Mouse (Mus musculus): ENCODE measurements around the gene Ccdc171. TPM values are rescaled to one million over a fixed set of nuclear protein-coding genes. Genes with fewer than 3 reads are reported as not detected.

Gene Ccdc171
- polyA plus RNA-seq, 1 experiment = 6.6 TPM

DNA sequence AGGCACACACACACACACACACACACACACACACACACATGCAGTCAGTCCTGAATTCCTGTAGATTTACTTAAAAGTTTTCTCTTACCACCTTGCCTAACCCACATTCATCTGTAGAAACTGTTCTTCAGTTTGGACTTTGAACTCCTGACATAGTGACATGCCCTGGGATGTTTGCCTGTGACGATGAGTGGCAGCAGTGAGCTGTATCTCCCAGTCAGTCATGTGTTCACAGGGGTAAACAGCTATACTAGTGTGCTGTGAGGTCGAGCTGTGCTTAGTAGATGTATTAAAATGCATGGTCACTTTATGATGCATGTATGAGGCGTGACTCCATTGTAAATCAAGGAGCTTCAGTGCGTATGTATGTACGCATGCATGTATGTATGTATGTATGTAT is 328.5 kb downstream of the Ccdc171 start:
- no peak for TF ChIP-seq CTCF (IDR thresholded peaks at IDR 0.05; ENCODE audit: control insufficient read depth, insufficient read depth, low read length)
- TF ChIP-seq POLR2A (IDR thresholded peaks at IDR 0.05; ENCODE audit: borderline replicate concordance, control insufficient read depth, low read depth, low read length) = no peak
- WGBS = 85% methylated on average over 5 of the region's 5 CpGs

DNA sequence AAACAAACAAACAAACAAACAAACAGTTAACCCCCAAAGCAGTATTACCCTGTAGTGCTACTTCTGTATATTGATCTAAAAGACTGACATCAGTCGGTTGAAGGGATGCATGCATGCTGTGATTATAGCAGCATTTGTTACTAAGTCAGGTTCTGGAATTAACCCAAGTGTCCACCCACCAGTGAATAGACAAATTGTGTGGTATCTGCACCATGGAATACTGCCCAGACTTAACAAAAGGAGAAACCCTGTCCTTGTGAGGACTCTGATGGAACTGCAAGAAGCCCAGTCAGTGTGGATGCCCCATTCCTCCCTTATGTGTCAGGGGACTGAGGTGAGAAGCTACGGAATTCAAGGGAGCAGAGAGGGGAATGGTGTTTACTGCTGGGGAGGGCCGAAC is 336.4 kb downstream of the Ccdc171 start:
- TF ChIP-seq CTCF (IDR thresholded peaks at IDR 0.05; ENCODE audit: control insufficient read depth, insufficient read depth, low read length) (no peak), POLR2A (IDR thresholded peaks at IDR 0.05; ENCODE audit: borderline replicate concordance, control insufficient read depth, low read depth, low read length) (no peak)
- no peak overlapping the region for H3K27ac ChIP-seq (ENCODE audit: control insufficient read depth, insufficient read depth, low read depth, low read length, poor library complexity)
- no peak overlapping the region for H3K4me3 ChIP-seq (replicated peaks; ENCODE audit: control insufficient read depth, low read depth, low read length)
- no peaks in the 10 kb centered on the region for H3K4me1 ChIP-seq (ENCODE audit: control insufficient read depth, insufficient read depth, low read length)
- 85% methylated on average over 3 of the region's 3 CpGs for WGBS

More for the DNA sequence above, 328.5 kb downstream of the Ccdc171 start:
- Histone ChIP-seq H3K4me1 (ENCODE audit: control insufficient read depth, insufficient read depth, low read length) (no peaks in the 10 kb centered on the region), H3K27ac (ENCODE audit: control insufficient read depth, insufficient read depth, low read depth, low read length, poor library complexity) (no peak overlapping the region), H3K4me3 (replicated peaks; ENCODE audit: control insufficient read depth, low read depth, low read length) (no peak overlapping the region)

DNA sequence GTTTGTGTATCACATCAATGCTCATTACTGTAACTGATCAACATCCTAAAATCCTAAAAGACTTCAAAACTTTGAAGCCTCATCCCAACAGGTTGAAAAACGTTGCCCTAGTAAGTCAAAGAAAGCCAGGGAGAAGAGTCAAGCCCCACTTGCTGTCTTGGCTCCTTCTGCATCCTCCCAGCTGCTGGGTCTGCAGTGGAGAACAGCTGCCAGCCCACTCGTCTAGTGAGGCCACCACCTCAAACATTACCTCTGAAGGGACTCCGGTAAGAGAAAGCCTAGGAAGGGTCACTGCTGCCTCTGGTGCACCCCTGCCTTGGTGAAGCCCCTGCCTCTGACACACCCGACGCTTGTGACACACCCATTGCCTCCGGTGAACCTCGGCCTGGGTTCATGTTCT is 336.9 kb downstream of the Ccdc171 start:
- Histone ChIP-seq H3K27ac (ENCODE audit: control insufficient read depth, insufficient read depth, low read depth, low read length, poor library complexity) (no peak overlapping the region), H3K4me3 (replicated peaks; ENCODE audit: control insufficient read depth, low read depth, low read length) (no peak overlapping the region), H3K4me1 (ENCODE audit: control insufficient read depth, insufficient read depth, low read length) (no peaks in the 10 kb centered on the region)
- TF ChIP-seq POLR2A (IDR thresholded peaks at IDR 0.05; ENCODE audit: borderline replicate concordance, control insufficient read depth, low read depth, low read length) (no peak), CTCF (IDR thresholded peaks at IDR 0.05; ENCODE audit: control insufficient read depth, insufficient read depth, low read length) (no peak)
- 81% methylated on average over 7 of the region's 7 CpGs for WGBS

DNA sequence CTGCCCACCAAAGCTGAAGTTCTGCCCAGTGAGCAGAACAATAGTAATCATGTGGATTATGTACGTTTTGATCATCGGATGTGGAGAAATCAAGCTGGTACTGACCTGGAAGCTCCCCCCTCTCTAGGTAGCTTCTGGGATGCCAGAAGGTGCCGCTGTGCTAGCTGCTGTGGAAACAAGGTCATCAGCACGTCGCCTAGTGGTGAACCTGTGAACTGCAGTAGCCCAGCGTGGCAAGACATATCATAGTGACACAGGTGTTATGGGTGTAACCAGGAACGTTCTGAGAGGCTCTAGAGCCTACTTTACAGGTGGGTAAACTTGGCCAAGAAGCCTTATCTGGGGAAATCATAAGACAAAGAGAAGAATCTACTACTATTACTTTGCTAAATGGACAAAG is 351.3 kb downstream of the Ccdc171 start:
- Histone ChIP-seq H3K27ac (ENCODE audit: control insufficient read depth, insufficient read depth, low read depth, low read length, poor library complexity) (no peak overlapping the region), H3K4me3 (replicated peaks; ENCODE audit: control insufficient read depth, low read depth, low read length) (no peak overlapping the region), H3K4me1 (ENCODE audit: control insufficient read depth, insufficient read depth, low read length) (no peaks in the 10 kb centered on the region)
- WGBS = 67% methylated on average over 7 of the region's 7 CpGs
- TF ChIP-seq CTCF (IDR thresholded peaks at IDR 0.05; ENCODE audit: control insufficient read depth, insufficient read depth, low read length) = 0 out of 2 replicates have a peak, but pooled peaks have one; percentile 7
- TF ChIP-seq POLR2A (IDR thresholded peaks at IDR 0.05; ENCODE audit: borderline replicate concordance, control insufficient read depth, low read depth, low read length) = no peak

DNA sequence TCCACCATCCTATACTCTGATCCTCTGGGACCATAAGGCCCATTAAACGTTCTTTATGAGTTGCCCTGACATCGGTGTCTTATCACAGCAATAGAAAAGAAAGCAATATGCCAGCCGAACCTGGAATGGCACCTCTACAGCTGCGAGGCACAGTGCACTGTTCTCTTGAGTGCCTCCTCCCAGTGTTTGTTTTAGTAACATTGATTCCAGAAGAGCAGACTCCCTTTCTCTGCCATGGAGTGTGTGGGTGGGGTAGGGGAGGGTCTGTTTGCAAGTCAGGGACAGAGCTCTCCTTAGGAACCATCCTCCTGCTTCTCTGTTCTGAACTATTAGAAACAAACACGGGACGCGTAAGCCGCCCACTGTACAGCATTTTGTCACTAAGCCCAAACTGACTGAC is 352.9 kb downstream of the Ccdc171 start:
- Histone ChIP-seq H3K27ac (ENCODE audit: control insufficient read depth, insufficient read depth, low read depth, low read length, poor library complexity) (no peak overlapping the region), H3K4me3 (replicated peaks; ENCODE audit: control insufficient read depth, low read depth, low read length) (no peak overlapping the region), H3K4me1 (ENCODE audit: control insufficient read depth, insufficient read depth, low read length) (no peaks in the 10 kb centered on the region)
- WGBS = 84% methylated on average over 8 of the region's 8 CpGs
- TF ChIP-seq CTCF (IDR thresholded peaks at IDR 0.05; ENCODE audit: control insufficient read depth, insufficient read depth, low read length) (no peak), POLR2A (IDR thresholded peaks at IDR 0.05; ENCODE audit: borderline replicate concordance, control insufficient read depth, low read depth, low read length) (no peak)

DNA sequence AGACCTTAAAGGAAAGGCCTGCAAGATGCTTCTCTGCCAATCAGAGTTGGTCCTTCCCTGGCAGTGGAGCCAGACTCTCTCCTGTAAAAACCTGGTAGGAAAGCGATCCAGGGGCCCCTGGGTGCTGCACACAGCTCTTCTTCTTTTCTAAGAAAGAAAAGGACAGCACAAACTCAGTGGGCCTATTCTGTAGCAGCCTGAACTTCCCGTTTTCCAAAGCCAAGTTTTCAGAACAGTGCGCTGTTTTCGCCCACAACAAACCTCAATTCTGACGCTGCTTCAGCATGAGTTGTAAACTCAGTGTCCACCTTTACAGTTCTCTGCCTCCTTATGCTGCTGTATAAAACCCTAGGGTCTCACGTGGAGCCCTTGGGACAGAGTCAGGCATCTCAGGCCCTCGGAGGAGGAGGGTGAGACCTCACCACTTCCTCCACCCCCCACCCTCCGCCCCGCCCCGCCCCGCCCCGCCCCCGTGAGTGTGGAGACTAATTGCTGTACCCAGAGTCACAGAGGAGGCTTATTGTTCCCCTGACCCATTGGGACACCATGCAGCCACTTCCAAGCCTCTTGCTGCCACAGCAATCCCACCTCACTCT is 363.2 kb downstream of the Ccdc171 start:
- H3K27ac ChIP-seq (ENCODE audit: control insufficient read depth, insufficient read depth, low read depth, low read length, poor library complexity) = no peak overlapping the region
- TF ChIP-seq CTCF (IDR thresholded peaks at IDR 0.05; ENCODE audit: control insufficient read depth, insufficient read depth, low read length) = no peak
- TF ChIP-seq POLR2A (IDR thresholded peaks at IDR 0.05; ENCODE audit: borderline replicate concordance, control insufficient read depth, low read depth, low read length) = no peak
- 7% methylated on average over 13 of the region's 13 CpGs for WGBS

DNA sequence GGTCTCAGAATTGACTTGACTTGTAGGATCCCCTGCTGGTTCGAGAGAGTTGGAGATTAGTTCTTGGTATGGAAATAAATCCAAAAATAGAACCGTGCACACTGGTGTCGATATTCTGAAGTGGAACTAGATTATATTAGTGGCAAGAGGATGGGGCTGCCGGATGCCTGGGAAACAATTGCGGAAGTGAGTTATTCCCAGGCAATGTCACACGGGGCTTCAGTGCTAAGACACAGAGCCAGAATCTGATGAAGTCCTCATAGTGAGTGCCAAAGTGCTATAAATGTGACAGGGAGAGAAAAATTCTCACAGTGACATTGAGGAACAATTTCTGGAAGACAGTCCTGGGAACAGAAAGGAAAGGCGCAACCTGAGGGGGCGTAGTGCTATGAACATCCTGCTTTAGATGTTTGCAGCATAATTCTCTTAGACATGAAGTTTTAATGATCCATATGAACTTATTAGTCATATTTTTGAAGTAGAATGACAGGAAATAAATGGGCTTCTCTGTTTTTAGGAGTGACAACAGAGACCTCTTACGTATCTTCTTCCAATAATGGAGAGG is 376.8 kb downstream of the Ccdc171 start:
- 58% methylated on average over 9 of the region's 9 CpGs for WGBS
- Histone ChIP-seq H3K27ac (ENCODE audit: control insufficient read depth, insufficient read depth, low read depth, low read length, poor library complexity) (no peak overlapping the region), H3K4me3 (replicated peaks; ENCODE audit: control insufficient read depth, low read depth, low read length) (no peak overlapping the region), H3K4me1 (ENCODE audit: control insufficient read depth, insufficient read depth, low read length) (no peaks in the 10 kb centered on the region)
- no peak for TF ChIP-seq POLR2A (IDR thresholded peaks at IDR 0.05; ENCODE audit: borderline replicate concordance, control insufficient read depth, low read depth, low read length)
- no peak for TF ChIP-seq CTCF (IDR thresholded peaks at IDR 0.05; ENCODE audit: control insufficient read depth, insufficient read depth, low read length)

More for the DNA sequence above, 363.2 kb downstream of the Ccdc171 start:
- no peaks in the 10 kb centered on the region; the same call in 1 of the 2 replicates for H3K4me1 ChIP-seq (ENCODE audit: control insufficient read depth, insufficient read depth, low read length)
- no peak overlapping the region for H3K4me3 ChIP-seq (replicated peaks; ENCODE audit: control insufficient read depth, low read depth, low read length)

Other genes starting within 250 kb of the Ccdc171 start
- gene Ttc39b, start 201.3 kb upstream of the Ccdc171 start, polyA plus RNA-seq (2011; ENCODE audit: insufficient read depth, insufficient read length, low replicate concordance, missing spikeins) = 5.2 and 8.2 TPM in 2 replicates
- 9.8 and 22.3 TPM in 2 replicates for gene Snapc3, start 107.8 kb upstream of the Ccdc171 start, polyA plus RNA-seq (2011; ENCODE audit: insufficient read depth, insufficient read length, low replicate concordance, missing spikeins)
- gene Psip1, start 39.1 kb upstream of the Ccdc171 start, polyA plus RNA-seq (2011; ENCODE audit: insufficient read depth, insufficient read length, low replicate concordance, missing spikeins) = 122 and 128 TPM in 2 replicates